Mouse (Mus musculus): Measurements from ENCODE around the gene Sfrp5.
A peak's percentile ranks its signal among the peaks of the same experiment; 100 is the strongest.

The Sfrp5 gene

DNA sequence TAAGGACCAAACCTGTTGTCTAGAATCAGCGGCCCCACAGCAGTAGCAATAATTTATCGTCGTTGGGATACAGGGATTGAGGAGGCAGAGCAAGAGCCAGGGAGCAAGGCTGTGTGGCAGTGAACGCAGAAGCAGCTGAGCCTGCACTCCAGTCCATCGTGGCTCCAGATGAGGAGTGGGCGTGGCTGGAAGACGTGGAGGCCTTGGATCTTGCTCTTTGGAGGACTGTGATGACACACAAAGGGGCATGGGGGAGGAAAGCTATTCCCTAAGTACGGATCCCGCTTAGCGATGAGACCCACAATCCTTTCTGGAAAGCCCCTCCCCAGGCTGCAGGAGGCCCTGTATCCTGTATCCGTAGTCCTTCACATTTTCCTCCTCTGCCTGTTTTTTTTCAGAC, 4.0 kb downstream of the Sfrp5 start:
- no peak for DNase-seq (ENCODE audit: low spot score in 2 of 2)

DNA sequence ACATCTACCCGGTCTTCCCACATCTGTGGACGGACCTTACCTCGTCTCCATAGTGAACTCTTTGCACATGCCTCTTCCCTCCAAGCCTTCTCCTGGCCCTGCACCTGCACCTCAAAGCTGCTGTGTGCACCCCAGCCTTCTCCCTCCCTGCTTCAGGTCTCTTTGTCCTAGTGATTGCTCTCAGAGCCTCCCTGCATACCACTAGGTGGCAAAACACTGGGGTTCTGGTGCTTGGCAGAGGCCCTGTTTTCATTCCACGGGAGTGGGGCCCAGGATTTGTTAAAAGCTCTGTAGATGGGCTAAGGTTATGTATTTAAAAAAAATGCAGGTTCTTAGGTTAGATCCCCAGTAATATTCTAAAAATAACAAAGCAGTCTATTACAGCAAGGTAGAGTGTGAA, 5.0 kb downstream of the Sfrp5 start:
- DNase-seq (ENCODE audit: low spot score in 2 of 2) = no peak

DNA sequence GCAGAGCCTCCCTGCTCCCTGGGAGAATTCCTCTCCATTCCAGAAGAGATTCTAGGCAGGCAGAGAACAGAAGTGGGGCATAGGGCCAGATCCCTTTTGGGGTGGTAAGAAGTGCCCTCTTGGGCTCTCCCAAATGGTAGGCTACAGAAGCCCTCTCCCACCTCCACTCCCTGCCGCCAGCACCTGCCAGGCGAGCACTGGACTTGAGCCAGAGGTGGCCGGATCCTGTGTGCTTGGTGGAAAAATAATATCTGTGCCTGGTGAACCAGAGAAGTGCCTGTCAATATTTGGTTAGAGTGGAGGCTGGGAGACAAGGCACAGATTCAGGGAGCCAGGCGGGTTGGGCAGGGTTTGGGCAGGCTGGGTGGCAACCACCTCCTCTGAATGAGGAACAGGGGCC, 5.7 kb downstream of the Sfrp5 start:
- no peak for DNase-seq (ENCODE audit: low spot score in 2 of 2)

DNA sequence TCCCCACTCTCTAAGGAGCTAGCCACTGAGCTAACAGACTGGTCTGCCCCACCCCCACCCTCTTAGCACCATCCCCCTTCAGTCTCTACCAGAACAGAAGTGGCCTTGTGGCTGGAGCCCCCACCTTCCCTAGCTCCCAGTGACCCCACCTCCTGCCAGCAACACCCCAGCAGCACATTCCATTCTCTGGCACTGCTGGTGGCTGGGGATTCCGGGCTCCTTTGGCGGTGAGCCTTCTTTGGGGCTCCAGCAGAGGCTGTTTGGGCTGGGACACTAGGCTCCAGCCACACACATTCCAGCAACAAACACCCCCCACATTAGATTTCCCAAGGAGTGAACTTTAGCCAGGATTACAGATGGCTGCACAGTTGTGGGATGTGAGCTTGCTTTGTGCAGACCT, 8.7 kb downstream of the Sfrp5 start:
- no peak for DNase-seq (ENCODE audit: low spot score in 2 of 2)

DNA sequence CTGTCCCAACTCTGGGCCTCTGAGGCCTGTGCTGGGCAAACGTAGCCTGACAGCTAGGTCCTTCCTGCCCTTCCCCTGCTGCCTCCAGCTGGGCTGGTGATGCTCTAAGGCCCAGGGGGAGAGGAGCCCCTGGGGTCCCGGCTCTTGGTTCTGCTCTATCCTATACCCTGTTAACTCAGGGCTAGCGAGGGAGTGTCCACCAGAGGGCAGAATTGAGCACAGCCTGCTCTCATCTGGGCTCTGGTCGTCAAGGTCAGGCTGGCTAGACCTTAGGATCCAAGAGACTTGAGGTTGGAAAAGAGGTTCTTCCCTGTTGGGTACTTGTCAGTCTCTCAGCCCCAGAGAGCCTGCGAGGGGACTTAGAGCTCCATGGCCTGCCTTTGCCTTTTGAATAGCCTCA, 11.6 kb downstream of the Sfrp5 start:
- DNase-seq (ENCODE audit: low spot score in 2 of 2) = peak in 1 of 2 experiments; percentile 45

DNA sequence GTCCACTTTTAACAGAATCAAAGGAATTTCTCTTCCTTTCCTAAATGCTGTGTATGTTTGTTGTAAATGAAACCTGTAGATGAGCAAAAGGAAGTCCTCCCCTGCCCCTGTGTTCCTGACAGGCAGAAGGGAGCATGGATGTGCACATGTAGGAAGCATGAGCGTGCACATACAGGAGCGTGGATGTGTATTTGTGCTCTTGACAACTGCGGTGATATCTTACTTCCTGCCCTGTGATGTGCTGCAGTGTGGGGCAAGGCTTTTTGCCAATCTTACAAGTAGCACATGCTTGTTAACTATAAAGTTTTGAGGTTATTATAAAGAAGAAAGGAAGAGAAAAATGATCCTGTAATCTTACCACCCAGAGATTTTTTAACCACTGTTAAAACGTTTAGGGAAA, 12.3 kb downstream of the Sfrp5 start:
- no peak for DNase-seq (ENCODE audit: low spot score in 2 of 2)

DNA sequence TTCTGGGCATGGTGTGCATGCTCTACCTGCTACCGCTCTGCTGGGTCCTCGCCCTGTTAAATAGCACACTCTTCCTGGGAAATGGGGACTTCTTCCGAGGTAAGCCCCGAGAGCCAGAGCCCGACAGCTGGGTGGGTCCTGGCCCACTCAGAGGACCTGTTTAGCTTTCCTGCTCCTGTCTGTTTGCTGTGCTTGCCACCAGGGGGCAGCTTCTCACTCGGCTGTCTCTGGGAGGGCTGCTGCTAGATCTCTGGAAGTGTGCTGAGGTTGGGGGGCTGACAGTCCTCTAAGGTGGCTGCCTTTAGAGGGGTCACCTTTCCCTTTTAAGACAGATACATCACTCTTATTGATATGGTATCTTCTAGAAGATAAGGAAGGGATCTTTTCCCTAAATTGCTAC, 19.4 kb downstream of the Sfrp5 start:
- no peak for DNase-seq (ENCODE audit: low spot score in 2 of 2)

DNA sequence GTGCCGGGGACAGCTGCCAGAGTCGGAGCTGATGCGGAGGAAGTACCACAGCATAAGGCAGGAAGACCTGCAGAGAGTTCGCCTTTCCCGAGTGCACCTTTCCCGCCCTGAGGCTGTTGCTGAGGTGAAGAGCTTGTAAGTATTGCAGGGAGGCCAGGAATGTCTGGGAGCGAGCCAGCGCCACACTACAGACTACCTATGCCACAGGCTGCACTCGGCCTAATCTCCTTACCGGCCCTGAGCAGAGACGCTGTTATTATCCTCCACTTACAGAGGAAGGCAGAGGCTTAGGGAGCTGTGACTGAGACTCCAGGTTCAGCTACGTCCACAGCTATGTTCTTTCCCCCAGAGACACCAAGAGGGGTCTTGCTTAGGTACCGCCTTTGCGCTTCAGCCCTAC, 22.7 kb downstream of the Sfrp5 start:
- DNase-seq (ENCODE audit: low spot score in 2 of 2) = no peak

DNA sequence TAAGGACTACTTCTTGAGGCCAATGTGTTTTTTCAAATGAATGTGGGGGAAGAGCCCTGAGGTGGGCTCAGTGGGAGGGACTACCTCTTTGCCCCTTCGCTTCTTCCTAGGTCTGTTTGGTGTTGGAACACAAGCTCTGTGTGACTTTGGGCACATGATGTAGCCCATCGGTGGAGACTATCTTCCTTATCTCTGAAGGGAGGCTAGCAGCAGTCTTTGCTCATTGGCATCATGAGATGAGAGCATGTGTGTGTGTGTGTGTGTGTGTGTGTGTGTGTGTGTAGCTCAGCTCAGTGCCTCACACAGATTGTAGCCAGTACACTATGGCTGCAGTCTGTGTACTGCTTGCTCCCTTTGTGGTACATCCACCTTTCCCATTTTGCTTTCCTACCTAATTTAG, 24.6 kb downstream of the Sfrp5 start:
- no peak for DNase-seq (ENCODE audit: low spot score in 2 of 2)

DNA sequence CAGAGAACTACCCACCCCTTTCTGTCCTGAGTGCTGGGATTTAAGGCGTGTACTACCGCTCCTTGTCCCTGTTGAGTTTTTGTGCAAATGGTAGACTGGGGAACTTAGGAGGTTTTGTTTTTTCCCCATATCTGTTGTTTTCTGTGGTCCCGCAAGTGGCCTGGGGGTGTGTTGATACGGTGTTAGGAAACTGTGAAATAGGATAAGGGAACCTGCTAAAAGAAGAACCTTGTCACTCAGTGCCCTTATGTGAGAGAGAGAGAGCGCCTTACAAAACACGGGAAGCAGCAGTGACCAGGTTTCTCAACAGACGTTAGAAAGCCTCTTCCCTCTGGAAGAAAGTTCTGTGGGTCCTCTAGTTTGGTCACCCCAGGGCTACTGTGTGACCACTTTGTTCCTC, 25.2 kb downstream of the Sfrp5 start:
- DNase-seq (ENCODE audit: low spot score in 2 of 2) = no peak

DNA sequence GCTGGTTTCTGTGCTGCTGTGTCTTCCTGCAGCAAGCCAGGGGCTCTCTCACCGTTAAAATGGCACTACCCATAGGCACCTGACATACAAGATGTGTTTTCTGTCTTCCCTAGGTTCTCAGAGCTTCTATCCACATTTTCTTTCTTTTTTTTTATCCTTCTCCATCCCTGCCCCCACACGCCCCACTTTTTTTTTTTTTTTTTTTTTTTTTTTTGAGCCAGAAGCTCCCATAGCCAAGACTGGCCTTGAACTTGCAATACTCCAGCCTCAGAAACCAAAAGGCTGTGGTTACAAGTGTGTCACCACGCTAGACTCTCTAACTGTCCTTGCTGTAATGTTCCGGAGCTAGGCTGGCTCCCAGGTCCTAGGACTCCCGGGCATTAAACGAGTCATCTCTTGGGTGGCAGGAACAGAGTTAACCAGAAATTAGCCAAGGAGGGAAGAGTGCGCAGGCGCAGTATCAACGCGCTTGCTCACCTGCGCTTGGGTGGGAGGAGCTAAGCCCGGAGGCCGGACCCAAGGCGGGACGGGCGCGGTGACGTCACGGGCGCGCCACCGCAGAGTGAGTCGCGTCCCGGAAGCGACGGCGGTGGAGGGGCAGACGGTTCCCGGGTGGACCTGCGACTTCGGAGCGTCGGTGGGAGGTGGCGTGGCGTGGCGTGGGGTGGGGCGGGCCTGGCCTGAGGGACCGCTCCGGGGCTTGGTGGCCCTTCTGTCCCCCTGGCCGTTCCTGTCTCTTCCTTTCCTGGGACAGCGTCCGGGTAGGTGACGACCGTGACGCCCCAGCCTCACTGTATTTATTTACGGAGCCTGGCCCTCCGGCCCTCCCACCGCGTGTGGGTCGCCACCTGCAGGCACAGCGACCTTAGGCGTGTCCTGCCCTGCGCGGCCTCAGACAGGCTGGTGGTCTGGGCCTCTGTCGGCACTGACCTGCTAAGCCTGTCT, 31.8 kb downstream of the Sfrp5 start:
- DNase-seq (ENCODE audit: low spot score in 2 of 2) = peak; percentile 86 to 94

DNA sequence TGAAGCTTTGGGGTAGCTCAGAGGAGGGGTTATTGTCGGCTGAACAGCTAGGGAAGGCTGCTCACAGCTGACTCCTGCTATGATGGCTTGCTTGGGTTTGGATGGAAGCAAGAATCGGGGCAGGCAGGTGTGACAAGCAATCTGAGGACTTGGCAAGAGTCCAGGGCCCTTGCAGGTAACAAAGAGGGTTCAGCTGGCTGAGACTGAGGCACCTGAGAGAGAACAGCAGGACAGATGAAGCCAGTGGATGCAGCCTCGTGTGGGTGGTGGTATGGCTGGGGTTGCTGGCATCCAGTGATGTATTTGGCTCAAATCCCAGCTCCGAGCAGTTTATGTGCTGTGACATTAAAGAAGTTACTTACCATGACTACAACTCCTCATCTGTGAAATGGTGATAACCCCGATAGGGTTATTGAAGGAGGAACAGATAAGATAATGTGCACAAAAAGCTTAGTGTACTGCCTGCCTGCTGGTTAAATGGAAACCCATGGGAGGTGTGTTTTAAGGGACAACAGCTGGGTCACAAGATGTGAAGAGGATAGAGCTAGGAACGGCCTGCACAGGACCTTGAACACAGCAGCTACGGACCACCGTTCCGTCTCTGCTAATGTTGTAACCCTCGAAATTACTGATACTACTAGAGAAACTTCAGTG, 32.6 kb downstream of the Sfrp5 start:
- DNase-seq (ENCODE audit: low spot score in 2 of 2) = no peak

DNA sequence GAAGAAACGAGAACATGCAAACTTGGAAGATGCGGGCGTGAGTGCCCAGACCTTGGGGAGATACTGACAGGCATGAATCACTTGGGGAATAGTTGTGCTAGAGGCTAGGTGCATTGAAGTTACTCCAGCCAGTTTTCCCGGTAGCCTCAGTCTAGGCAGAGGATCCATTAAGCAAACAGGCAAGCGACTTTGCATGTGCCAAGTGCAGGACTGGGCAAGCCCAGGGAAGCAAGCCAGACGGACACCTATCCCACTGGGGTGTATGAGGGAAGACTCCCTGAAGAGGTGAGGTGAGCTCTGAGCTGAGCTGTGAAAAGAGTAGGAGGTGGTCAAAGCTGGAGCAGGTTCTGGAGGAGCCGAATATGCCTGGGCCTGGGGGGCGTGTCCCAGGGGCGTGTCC, 34.6 kb downstream of the Sfrp5 start:
- no peak for DNase-seq (ENCODE audit: low spot score in 2 of 2)

DNA sequence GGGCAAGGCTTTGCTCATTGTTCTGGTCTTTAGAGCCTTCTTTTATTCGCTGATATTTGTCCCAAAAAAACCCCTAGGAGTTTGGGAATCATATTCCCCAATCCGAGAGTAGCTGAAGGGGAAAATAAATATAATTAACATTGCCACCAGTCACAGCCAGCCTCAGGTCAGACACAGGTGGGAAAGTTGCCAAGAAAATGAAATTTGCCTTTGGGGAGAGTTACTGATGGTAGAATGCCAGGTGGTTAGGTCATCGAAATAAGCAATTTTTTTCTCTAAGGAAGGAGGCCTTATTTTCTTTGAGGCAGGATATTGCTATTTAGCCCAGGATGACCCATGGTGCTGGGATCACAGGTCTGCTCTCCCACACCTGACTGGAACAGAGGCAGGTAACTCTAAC, 35.3 kb downstream of the Sfrp5 start:
- DNase-seq (ENCODE audit: low spot score in 2 of 2) = no peak

DNA sequence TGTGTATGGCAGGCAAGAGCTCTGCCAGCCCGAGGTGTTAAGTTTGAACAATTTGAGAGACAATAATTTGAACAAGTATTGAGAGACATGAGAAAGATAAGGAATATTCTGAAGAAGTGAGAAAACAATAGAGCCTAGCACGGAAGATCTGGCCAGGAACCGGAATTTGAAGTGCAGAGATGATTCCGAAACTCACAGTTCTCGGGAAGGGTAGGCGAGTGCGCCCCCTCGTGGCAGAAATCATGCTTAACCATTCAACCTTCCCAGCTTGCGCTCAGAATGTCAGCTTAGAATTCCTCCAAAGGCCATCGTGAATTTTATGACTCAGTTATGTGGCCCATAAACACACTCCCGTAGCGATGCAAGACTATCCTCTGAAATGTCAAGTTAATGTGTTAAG, 35.9 kb downstream of the Sfrp5 start:
- peak; percentile 90 to 92 for DNase-seq (ENCODE audit: low spot score in 2 of 2)

DNA sequence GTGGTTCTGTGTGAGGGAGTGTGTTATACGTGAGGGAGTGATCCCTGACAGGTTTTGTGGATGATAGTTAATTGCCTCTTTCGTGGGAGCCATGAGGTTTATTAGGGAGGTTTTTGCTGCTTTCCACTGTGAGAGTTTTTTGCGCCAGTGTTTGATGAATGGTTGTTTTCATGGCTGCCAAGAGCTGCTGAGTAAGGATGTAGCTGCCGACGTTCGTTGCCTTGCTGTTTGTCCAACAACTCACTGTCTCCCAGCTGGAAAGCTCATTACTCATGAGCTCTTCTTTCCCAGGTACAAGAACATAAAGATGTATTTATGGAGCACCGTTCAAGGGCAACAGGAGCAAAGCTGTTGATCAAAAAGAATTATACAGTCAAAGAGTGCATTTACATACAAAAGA, 37.9 kb downstream of the Sfrp5 start:
- no peak for DNase-seq (ENCODE audit: low spot score in 2 of 2)

DNA sequence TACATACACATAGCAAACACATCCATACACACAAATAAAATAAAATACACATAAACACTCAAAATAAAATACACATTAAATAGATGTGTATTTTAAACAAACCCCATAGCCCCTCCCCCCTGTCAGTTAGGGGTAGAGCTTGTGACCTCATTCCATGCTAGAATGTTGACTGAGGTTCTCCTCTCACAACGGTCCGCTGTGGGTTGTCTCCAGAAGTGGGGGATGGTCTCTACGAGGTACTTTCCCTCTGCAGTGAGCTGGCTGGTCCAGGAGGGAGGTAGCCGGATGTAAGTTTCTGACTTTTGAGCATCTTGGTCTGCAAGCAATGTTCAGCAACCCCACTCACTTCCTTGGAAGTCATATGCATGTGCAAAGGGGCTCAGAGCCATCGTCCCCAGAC, 38.3 kb downstream of the Sfrp5 start, which contains the start of gene Zfyve27:
Gene Zfyve27 (plus strand): TSS at position 188 of the 400 bp plus-strand sequence.
- no peak for DNase-seq (ENCODE audit: low spot score in 2 of 2)

DNA sequence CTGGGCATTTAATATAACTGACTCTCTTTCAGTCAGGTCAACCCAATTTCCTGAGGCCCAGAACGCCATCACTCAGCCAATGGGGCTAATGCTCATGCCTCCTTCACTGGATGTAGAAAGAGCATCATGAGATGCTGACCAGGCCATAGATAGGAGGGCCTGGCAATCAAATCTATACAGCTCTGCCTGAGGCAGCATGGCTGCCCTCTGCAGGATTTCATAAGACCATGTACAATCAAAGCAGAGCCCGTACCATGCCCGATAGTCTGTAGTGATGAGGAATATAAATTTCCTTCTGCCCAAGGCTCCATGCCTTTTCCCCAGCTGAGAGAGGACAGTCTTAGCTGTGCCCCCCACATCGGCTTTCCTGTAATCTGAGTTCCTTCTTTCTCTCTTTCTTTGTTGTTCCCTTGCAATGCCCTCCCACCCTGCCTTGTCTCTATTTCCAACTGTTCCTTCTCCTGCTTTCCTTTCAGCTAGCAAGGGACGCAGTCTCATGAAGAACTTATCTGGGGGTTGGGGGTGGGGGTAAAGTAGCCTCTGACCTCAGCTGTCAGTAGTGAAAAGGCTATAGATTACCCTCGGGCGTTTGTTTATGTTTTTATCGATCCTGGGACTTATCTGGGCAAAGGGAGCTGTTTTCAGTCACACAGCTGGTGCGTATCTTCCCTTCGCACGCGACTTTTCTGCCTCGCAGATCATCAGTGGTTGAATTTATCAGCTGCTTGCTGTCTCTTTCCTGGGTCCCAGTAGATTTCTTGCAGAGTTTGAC, 43.6 kb downstream of the Sfrp5 start:
- no peak for DNase-seq (ENCODE audit: low spot score in 2 of 2)

DNA sequence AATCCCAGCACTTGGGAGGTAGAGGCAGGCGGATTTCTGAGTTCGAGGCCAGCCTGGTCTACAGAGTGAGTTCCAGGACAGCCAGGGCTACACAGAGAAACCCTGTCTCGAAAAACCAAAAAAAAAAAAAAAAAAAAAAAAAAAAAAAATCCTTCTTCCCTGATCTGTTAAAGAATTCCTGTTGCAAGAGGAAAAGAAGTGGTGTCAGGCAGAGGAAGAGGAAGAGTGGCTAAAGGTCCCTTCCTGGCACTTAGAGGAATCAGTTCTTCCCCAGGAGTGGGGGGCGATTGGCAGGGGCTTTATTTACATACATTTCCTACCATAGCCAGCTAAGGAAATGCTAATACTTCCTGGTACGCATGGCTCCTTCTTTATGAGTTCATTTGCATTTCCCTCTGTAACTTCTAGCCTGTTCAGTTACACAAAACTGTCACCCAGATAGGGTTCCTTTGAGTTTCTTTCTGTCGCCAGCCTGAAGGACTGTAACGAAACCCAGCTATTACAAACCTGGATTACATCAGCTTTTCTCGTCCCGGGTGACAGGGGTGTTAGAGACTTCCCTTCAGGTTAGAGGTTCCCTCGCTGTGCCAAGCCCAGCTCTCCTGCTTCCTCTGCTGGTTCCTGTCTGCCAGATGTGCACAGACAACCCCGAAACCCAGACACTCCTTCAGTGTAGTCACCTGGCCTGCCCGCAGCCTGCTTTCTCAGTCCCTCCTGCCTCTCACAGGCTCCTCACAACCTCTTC, 44.4 kb downstream of the Sfrp5 start:
- no peak for DNase-seq (ENCODE audit: low spot score in 2 of 2)

DNA sequence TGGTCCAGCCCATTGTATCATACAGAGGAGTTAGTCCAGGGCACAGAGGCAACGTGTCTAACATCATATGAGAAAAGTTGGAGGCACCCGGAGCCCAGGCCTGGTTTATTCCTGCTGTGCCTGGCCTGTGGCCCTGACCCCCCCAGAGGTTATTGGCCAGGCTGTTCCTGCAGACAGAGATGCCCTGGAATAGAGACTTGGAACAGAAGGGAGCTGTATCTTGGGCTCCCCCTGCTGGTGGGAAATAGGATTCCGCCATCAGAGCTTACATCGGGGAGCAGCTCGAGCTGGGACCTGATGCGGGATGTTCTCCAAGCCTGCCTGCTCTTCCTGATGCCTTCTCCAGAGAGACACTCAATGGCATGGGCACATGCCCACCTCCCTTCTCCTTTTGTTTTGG, 50.1 kb downstream of the Sfrp5 start:
- peak; percentile 89 to 92 for DNase-seq (ENCODE audit: low spot score in 2 of 2)

DNA sequence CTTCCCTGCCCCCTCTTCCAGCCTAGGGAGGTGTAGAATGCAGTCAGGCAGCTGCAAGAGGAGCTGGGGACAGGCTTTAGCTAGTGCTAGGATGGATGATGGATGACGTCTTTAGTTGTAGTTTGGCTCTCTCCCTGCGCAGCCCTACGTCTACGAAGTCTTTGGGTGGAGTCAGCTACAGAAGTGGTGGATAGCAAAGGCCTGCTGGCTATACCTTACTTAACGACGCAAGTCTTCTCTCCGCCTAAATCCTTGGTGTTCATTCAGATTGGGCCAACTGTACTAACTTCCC, 53.5 kb downstream of the Sfrp5 start:
- no peak for DNase-seq (ENCODE audit: low spot score in 2 of 2)
